Mouse (Mus musculus) bone marrow, adult 2 months (tissue): ENCODE measurements at regions not wholly inside any gene's neighbourhood (a gene's known extent, or its start where the extent isn't known, plus 50 kb on each side); places are given as distances from the start of the nearest gene placed in this dataset.

Experiments used
- CTCF ChIP-seq: fragments of 200-500 bp; IDR thresholded peaks from 2 replicates; pipeline ENCODE4 v1.5.1; 2011; ENCODE audit warnings: low read length, control low read depth; ENCODE audit not compliant: control insufficient read depth, insufficient read depth
- POLR2A ChIP-seq: fragments of 200-500 bp; IDR thresholded peaks from 2 replicates; pipeline ENCODE4 v1.6.1; 2011; ENCODE audit warnings: low read depth, mild to moderate bottlenecking, control low read depth, low read length, borderline replicate concordance; ENCODE audit not compliant: control insufficient read depth

DNA sequence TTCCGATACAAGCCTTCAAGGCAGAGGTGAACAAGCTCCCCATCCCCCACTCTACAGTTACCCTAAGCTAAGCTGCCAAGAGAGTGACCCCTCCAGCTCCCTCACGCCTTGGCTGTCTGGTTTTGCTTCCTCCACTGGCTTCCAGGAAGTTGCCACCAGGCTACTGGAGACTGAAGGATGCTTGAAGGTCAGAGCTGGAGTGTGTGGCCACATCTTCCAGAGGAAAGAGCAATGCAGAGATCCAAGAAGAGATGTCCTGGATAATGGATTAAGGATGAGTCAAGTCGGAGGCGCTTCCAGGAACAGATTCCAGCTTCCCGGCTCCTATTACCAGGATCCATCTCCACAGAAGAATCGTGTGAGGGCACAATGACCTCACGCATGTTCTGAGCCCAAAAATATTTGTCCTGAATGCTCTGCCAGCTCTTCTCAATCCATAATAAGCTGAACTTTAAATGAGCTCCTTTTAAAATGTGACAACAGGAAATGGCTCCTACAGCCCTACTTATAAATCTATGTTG is 318.5 kb downstream of the Qk start:
- TF ChIP-seq POLR2A, result no peak
- no peak for TF ChIP-seq CTCF
